Mouse (Mus musculus) frontal cortex, postnatal 10 days (tissue): Measurements from ENCODE around the gene Rnase13.
A peak's percentile ranks its signal among the peaks of the same experiment; 100 is the strongest.

Experiments
- DNase-seq, 2 experiments: peaks; one replicate each; pipeline ENCODE4 v3.0.0; 2022; ENCODE audit warnings: low spot score in 2 of 2, mixed read lengths in 1 of 2

Rnase13 gene

DNA sequence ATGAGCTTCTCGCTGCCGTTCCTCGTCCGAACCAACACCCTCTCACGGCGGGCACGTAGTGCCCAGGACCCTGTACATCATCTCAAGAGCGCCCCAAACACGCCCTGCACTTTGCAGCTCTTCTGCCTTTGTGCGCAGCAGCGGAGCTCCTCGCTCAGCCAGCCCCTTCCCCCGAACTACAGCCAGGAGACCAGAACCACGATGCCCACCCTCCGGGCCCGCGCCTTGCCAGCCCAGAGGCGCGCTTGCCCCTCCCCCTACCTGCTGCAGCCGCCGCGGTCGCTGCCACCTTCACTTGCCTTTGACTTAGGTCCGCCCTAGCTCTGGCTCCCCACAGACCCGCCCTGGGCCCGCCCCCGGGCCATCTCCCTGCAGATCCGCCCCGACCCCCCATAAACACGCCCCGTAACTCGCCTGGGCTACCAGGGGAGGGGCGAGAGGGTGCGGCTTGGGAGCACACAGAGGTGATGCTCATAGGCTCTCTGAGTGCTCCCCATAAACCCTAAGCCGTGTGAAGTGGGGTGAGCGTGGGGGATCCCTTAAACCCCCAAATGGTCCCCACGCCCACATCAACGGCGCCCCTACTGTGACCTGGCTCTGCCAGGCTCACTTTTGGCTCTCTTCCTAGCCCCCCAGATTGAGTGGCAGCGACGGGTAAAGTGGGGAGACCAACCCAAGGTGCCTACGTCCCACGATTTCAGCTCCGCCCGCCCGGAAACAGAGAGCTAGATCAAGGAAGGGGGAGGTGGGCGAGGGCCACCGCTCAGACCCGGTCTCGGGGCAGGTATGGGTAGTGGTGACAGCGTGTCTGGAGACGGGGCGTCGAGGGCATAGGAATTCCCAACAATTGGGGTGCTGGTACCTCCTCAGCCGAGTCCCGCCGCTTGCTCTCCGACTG lies 9.3 kb downstream of the Rnase13 start:
- peak; percentile 70 to 78 for DNase-seq

- DNase-seq = no peak
Measured at GRCm38 (mm10) chr14:51912391-51913061, 10.0 kb downstream of the Rnase13 start.

- no peak for DNase-seq
Measured at GRCm38 (mm10) chr14:51911301-51911700, 11.3 kb downstream of the Rnase13 start.

GRCm38 (mm10) chr14:51906102-51906501 lies 16.5 kb downstream of the Rnase13 start:
- no peak for DNase-seq

DNA sequence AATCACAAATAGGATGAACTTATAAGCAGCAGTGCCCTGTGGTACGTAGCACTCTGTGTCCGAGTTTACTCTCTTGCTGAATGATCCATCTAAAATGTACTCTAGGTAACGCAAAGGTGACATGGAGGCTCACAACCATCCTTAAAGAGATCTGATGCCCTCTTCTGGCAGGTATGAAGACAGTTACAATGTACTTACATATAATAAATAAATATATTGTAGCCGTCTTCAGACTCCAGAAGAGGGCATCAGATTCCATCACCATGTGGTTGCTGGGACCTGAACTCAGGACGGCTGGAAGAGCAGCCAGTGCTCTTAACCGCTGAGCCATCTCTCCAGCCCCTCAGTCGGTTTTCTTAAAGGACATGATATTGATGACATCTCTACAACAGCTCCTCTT lies 17.9 kb downstream of the Rnase13 start:
- DNase-seq = no peak

GRCm38 (mm10) chr14:51903782-51904181 lies 18.8 kb downstream of the Rnase13 start:
- DNase-seq = no peak

- DNase-seq = peak in 1 of 2 experiments; percentile 65
Measured at GRCm38 (mm10) chr14:51902806-51903710, 19.5 kb downstream of the Rnase13 start.

- no peak for DNase-seq
Measured at GRCm38 (mm10) chr14:51899351-51899750, 23.2 kb downstream of the Rnase13 start.

GRCm38 (mm10) chr14:51896539-51897170 lies 25.9 kb downstream of the Rnase13 start:
- DNase-seq = no peak

DNA sequence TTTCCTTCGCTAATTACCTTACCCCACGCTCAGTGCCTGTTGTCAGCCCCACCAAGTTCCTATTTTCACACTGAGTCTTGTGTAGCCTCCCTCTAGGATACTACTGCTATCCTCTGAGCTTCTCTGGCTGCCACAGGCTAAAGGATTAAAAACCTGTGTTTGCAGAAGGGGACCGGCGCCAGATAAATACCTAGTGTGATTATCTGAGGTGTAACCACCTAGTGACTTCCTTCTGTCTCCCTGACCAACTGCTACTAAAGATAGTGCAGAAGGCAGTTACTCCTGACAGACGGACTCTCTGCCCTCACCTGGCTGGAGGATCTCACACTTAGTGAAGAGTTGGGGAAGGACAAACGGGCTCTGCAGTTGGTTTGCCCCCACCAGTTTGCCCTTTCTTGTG lies 26.6 kb downstream of the Rnase13 start:
- DNase-seq = no peak

- no peak for DNase-seq
Measured at GRCm38 (mm10) chr14:51895071-51895470, 27.5 kb downstream of the Rnase13 start.

GRCm38 (mm10) chr14:51893809-51894208 lies 28.8 kb downstream of the Rnase13 start:
- no peak for DNase-seq

- no peak for DNase-seq
Measured at GRCm38 (mm10) chr14:51893094-51893794, 29.3 kb downstream of the Rnase13 start.

DNA sequence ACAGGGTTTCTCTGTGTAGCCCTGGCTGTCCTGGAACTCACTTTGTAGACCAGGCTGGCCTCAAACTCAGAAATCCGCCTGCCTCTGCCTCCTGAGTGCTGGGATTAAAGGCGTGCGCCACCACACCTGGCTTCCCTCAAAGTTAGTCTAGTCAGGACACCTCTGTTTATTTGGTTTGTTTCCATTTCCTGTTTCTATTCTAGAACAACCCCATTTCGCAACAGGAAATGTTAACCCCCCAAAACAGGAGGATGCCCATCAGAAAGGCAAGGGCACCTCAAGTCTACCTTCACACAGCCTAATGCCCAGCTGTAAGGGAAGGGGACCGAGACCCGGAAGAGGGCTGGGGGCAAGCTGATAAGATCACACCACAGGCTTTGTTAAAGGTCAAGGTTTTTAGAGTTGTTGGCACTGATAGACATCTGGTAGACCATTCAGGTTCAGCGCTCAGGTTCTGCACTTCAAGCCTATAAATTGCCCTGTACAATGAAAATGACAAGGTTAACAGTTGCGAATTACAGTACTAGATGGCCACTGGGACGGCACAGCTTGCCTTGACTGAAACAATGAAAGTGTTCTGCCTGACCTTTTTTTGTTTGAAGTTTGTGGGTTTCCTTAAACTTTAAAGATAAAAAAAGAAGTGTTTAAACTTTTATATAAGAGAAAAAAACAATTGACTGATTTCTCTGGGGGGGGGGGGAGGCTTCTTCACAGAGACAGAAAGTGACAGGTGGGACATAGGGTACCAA lies 30.2 kb downstream of the Rnase13 start, which contains the start of gene Slc39a2:
Gene Slc39a2, plus strand, starts transcription at position 699 of the 749 bp plus-strand sequence.
- no peak for DNase-seq

GRCm38 (mm10) chr14:51889833-51890232 lies 32.7 kb downstream of the Rnase13 start:
- no peak for DNase-seq

DNA sequence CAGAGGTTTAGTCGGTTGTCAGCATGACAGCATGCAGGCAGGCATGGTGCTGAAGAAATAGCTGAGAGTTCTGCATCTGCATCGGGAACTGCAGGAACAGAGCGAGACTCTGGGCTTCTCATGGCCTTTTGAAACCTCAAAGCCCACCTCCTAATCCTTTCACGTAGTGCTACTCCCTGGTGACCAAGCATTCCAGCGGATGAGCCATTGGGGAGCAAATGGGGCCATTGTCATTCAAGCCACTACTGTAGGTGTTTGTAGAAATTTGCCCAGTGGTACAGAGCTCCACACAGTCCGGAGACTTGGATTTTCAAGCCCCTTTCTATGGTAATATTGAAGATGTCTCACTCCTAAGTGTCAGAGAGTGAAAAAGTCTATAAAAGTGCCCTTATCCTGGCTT lies 36.5 kb downstream of the Rnase13 start:
- no peak for DNase-seq

DNA sequence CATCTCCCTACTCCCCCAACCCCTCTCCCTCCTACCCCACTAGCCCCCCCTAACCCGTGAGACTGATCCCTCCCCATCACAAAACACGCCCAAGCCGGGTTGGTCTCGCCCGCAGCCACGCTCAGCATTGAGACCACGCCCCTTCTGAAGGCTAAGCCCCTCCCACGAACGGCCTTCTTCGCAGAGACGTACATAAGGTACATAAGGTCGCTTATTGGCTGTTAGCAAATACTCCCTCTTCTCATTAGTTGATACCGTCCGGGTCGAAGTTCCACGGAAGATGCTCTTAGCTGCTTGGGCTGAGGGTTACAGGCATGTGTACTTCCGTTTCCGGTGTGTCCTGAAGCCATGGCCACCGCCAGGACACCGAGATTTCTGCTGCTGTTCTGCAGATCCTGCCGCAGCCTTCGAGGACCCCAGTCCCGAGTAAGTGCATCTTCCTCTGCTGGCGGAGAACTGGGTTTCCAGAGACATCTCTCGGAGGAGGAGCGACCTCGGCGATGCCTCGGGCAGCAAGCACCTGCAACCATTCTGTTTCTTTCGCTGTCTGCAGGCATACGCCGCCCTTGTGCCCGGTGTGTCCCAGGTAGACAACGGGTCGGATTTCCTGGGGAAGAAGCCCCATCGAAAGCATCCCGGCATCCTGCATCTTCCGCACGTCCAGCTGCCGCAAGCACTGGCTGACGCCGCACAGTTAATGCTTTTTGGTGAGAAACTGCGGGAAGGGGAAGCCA lies 37.8 kb downstream of the Rnase13 start, which contains the start of gene Mettl17:
Gene Mettl17, plus strand, starts transcription at position 245 of the 734 bp plus-strand sequence.
- peak; percentile 91 to 92 for DNase-seq

- DNase-seq = no peak
Measured at GRCm38 (mm10) chr14:51884031-51884544, 38.5 kb downstream of the Rnase13 start.

DNA sequence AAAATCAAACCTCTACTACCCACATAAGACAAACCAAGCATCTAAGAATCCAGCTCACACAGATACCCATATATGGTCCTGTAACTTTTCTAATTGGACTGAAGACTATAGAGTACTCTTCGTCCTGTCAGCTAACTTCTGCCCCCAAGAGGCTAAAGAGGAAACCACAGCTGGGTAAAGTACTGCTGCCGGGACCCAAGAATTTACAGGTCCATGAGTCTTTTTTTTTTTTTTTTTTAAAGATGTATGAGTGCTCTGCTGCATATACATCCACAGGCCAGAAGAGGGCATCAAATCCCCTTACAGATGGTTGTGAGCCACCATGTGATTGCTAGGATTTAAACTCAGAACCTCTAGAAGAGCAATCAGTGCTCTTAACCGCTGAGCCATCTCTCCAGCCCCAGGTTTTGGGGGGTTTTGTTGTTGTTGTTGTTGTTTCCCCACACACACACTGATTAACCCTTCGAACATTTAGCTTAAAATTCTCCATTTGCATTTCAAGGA lies 39.0 kb downstream of the Rnase13 start:
- DNase-seq = peak; percentile 65 to 81
